Mouse (Mus musculus): Measurements from ENCODE around the gene B830017H08Rik.

B830017H08Rik gene

GRCm38 (mm10) chr16:17851860-17852259 is 18.9 kb downstream of the B830017H08Rik start:
- DNase-seq, result peak; percentile 88 to 94

- no peak for DNase-seq
These were observed 20.3 kb downstream of the B830017H08Rik start for GRCm38 (mm10) chr16:17853263-17853662.

- DNase-seq, result no peak
These were observed 24.2 kb downstream of the B830017H08Rik start for GRCm38 (mm10) chr16:17857157-17857556.

- DNase-seq, result peak; percentile 60 to 74
These were observed 25.7 kb downstream of the B830017H08Rik start for GRCm38 (mm10) chr16:17858592-17858991.

DNA sequence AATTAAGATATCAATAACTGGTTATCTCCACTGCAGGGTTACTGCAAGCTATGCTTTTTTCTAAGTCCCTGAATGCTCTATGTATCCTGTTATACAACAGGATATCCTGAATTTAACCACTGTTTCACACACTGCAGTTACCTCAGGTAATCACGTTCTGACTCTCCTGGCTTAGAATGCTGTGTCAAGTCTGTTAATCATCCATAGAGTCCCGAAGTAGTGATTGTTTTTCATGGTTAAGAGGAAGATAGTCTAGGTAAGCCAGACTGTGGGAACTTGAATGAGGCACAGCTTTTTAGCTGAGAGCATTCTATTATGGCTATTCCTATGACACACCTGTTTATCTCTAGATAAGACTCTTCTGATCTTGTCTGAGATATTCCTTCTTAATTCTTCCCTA is 32.4 kb downstream of the B830017H08Rik start:
- DNase-seq, result no peak

- no peak for DNase-seq
These were observed 32.8 kb downstream of the B830017H08Rik start for GRCm38 (mm10) chr16:17865770-17866169.

- no peak for DNase-seq
These were observed 38.3 kb downstream of the B830017H08Rik start for GRCm38 (mm10) chr16:17871248-17871647.

DNA sequence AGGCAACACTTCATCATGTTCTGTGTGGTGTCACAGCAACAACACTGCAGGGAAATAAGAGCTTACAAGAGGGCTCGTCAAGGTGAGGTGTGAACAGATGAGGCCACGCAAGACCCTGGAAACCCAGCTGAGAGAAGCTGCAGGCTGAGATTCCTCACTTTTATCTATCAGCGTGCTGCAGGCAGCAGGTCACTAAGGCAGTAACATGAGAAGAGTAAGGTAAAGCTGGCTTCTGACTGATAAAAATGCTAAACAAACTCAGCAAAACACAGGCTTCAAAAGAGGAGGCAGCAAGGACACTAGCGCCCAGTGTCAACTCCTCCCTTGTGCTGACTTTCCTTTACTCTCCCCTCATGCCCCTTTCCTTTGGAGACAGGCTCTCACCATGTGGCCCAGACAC is 40.1 kb downstream of the B830017H08Rik start:
- DNase-seq, result no peak

GRCm38 (mm10) chr16:17875174-17875573 is 42.3 kb downstream of the B830017H08Rik start:
- no peak for DNase-seq

DNA sequence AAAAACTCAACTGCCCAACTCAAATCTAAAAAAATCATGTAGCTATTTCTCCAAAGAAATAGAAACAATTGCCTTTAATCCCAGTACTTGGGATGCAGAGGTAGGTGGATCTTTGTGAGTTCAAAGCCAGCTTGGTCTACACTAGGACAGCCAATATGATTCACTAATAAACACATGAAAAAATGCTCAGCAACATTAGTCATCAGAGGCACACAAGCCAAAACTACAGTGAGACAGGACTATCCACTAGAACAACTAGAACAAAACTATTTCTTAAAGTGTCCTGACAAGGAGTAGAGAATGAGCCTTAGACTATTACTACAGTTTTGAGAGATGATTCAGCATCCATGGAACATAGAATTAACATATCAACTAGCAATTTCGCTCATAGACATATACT is 43.2 kb downstream of the B830017H08Rik start:
- no peak for DNase-seq

DNA sequence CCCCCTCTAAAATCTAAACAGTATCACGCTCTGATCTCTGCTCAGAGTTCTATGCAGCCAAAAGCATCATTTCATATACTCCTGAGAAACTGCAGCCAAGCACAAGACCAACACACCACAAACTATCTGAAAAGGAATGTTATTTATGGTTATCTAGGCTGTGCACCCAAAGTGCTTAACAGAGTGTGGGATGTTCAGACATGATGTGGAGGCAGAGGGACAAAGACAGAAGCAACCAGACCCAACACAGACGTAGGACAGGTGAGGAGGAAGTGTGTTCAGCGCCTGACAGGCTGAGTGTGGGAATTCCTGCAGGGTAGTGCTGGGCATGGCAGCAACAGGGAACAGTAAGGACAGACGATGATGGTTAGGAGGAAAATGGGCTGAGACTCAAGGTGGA is 46.6 kb downstream of the B830017H08Rik start:
- no peak for DNase-seq

DNA sequence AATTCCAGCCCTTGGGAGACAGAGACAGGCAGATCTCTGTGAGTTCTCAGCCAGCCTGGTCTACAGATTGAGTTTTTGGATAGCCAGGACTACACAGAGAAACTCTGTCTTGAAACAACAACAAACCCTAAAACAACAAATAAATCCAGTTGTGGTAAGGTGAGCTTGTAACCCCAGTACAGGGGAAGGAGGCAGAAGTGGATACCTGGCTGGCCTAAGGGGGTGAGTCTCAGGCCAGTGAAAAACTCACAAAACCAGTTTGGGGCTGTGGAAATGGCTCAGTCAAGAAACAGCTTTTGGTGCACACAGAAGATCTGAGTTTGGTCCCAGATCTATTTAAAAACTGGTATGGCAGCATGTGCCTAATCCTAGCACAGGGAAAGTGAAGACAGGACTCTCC is 49.3 kb downstream of the B830017H08Rik start:
- DNase-seq, result no peak

DNA sequence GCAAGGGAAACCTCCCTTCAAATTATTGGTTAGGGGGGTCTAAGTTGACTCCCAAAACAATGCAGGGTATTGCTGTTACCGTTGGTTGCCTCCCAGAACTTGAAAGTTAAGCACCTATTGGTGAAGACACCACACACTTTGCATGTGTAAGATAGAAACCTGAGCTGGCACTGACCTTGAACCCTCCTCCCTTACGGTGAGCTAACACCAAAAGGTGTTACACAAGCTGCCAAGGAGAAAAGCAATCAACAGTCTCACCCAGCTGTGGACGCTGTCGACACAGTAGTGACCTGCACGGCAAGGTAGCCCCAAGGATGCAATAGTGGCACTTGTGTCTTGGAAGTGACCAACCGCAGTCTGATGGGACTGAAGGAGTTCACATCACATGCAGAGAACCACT is 51.2 kb downstream of the B830017H08Rik start:
- no peak for DNase-seq

Measured in cerebellum, postnatal 14 days (tissue).